Mouse (Mus musculus) spleen, postnatal 4 days (tissue): ENCODE data around the gene Mrpl42.
A peak's percentile ranks its signal among the peaks of the same experiment; 100 is the strongest.
"Not testable (repeated sequence)": the region's sequence is repeated elsewhere in the genome, so short reads cannot be mapped to it uniquely, and the experiment has no call there.

Experiments used
- DNase-seq, 2 experiments: peaks; one replicate each; pipeline ENCODE4 v3.0.0; 2022; ENCODE audit warnings: low spot score in 2 of 2

Mrpl42 gene

GRCm38 (mm10) chr10:95501463-95502081 is at the start of gene Mrpl42:
Mrpl42 (minus strand) TSS chr10:95501940.
- peak; percentile 80 to 91 for DNase-seq

GRCm38 (mm10) chr10:95550506-95550905 is 48.8 kb upstream of the Mrpl42 start:
- no peak for DNase-seq

GRCm38 (mm10) chr10:95549080-95549479 is 47.3 kb upstream of the Mrpl42 start:
- not testable (repeated sequence) for DNase-seq

GRCm38 (mm10) chr10:95548154-95548826 is 46.5 kb upstream of the Mrpl42 start:
- DNase-seq = no peak

- DNase-seq = no peak
Observed at GRCm38 (mm10) chr10:95546178-95546577, 44.4 kb upstream of the Mrpl42 start.

GRCm38 (mm10) chr10:95545051-95545450 is 43.3 kb upstream of the Mrpl42 start:
- no peak for DNase-seq

GRCm38 (mm10) chr10:95544651-95545050 is 42.9 kb upstream of the Mrpl42 start:
- DNase-seq = no peak

GRCm38 (mm10) chr10:95544004-95544403 is 42.3 kb upstream of the Mrpl42 start:
- no peak for DNase-seq

- DNase-seq = no peak
Observed at GRCm38 (mm10) chr10:95543377-95543776, 41.6 kb upstream of the Mrpl42 start.

GRCm38 (mm10) chr10:95542916-95543315 is 41.2 kb upstream of the Mrpl42 start:
- no peak for DNase-seq

GRCm38 (mm10) chr10:95539841-95540240 is 38.1 kb upstream of the Mrpl42 start:
- DNase-seq = no peak

- no peak for DNase-seq
Observed at GRCm38 (mm10) chr10:95539260-95539659, 37.5 kb upstream of the Mrpl42 start.

- no peak for DNase-seq
Observed at GRCm38 (mm10) chr10:95536222-95536541, 34.4 kb upstream of the Mrpl42 start.

- DNase-seq = no peak
Observed at GRCm38 (mm10) chr10:95535399-95536221, 33.9 kb upstream of the Mrpl42 start.

- DNase-seq = no peak
Observed at GRCm38 (mm10) chr10:95533382-95533781, 31.6 kb upstream of the Mrpl42 start.

GRCm38 (mm10) chr10:95532916-95533315 is 31.2 kb upstream of the Mrpl42 start:
- no peak for DNase-seq

GRCm38 (mm10) chr10:95530551-95531121 is 28.9 kb upstream of the Mrpl42 start:
- DNase-seq = no peak

GRCm38 (mm10) chr10:95526495-95527122 is 24.9 kb upstream of the Mrpl42 start:
- no peak for DNase-seq

- DNase-seq = no peak
Observed at GRCm38 (mm10) chr10:95525871-95526270, 24.1 kb upstream of the Mrpl42 start.

- no peak for DNase-seq
Observed at GRCm38 (mm10) chr10:95525037-95525675, 23.4 kb upstream of the Mrpl42 start.

- no peak for DNase-seq
Observed at GRCm38 (mm10) chr10:95517656-95518055, 15.9 kb upstream of the Mrpl42 start.
